Comparison of ENCODE assay signal across 9 mouse cellular contexts in the genomic region with DNA sequence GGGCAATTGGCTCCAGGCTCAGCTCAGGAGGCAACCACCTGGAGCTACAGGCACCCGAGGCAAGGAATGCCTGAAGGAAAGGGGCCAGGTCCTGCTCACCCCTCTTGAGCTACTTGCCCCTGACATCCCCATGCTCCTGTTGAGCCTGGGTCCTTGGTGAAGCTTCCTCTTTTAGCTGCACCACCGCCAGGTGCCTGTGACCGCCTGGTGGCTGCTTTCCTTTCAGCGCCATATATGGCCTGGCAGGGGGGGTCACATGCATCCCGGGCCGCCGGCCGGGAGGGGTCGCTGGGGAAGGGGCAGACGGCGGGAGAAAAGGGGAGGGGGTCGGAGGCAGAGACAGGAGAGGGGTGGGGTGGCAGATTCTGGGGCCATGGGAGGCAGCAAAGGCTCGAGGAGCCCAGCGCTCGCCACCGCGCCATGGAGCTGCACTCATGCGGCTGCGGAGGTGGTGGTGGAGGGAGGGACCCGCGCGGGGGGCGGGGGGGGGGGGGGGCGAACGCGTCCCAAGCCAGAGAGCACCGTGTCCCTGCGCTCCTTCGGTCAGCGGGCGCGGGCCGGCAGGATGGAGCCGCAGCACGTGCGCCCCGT. TPM values are rescaled to one million over a fixed set of nuclear protein-coding genes. Genes with fewer than 3 reads are reported as not detected.
DNase-seq lines count a peak whose midpoint lies in the region; ATAC-seq and TF ChIP-seq lines count a peak whose summit lies in the region.
"Not testable (repeated sequence)": the region's sequence is repeated elsewhere in the genome, so short reads cannot be mapped to it uniquely, and the experiment has no call there.
"Had no signal": no experiment of that assay in that cellular context is flagged by ENCODE, and none has a peak within 500 bp of the region (broad histone marks: within the 10 kb centered on the region; RNA-seq: fewer than 3 reads in every experiment).

A gene (plus strand): TSS at position 541 of the 591 bp plus-strand sequence.

- H3K9ac ChIP-seq in embryonic facial prominence, embryonic 14.5 days (ENCODE audit: low read depth, low read length) = 0 out of 2 replicates have a peak within 1 kb of the TSS, but pooled peaks have one; percentile 19
- not testable (repeated sequence) for H3K9ac ChIP-seq in intestine, embryonic 16.5 days (ENCODE audit: low read depth, low read length)
- peak within 1 kb of the TSS; percentile 50; the same call in 1 of the 2 replicates for H3K9ac ChIP-seq in limb, embryonic 12.5 days (replicated peaks)
- H3K9ac ChIP-seq in midbrain, embryonic 11.5 days (ENCODE audit: low read length) = peak within 1 kb of the TSS; percentile 40; the same call in 1 of the 2 replicates
- H3K9ac ChIP-seq in neural tube, embryonic 15.5 days (replicated peaks) = peak within 1 kb of the TSS; percentile 42; the same call in 1 of the 2 replicates

- not testable (repeated sequence) for H3K27ac ChIP-seq in embryonic facial prominence, embryonic 14.5 days (replicated peaks; ENCODE audit: low read depth, low read length); gastrocnemius, adult 2 months; intestine, embryonic 16.5 days (ENCODE audit: low read length); limb, embryonic 12.5 days; midbrain, embryonic 11.5 days (ENCODE audit: low read depth, low read length); neural tube, embryonic 15.5 days (replicated peaks)

- H3K36me3 ChIP-seq in embryonic facial prominence, embryonic 14.5 days (ENCODE audit: control insufficient read depth, insufficient read depth, low read length); intestine, embryonic 16.5 days (ENCODE audit: control insufficient read depth, insufficient read depth, low read length); limb, embryonic 12.5 days; midbrain, embryonic 11.5 days (ENCODE audit: control insufficient read depth, insufficient read depth, low read length); neural tube, embryonic 15.5 days: not testable (repeated sequence)

- not testable (repeated sequence) for H3K27me3 ChIP-seq in embryonic facial prominence, embryonic 14.5 days (replicated peaks; ENCODE audit: control insufficient read depth, insufficient read depth, low read length); intestine, embryonic 16.5 days (replicated peaks; ENCODE audit: control insufficient read depth, insufficient read depth, low read length); limb, embryonic 12.5 days; midbrain, embryonic 11.5 days (ENCODE audit: control insufficient read depth, insufficient read depth, low read length); neural tube, embryonic 15.5 days (replicated peaks)

- ATAC-seq in embryonic facial prominence, embryonic 14.5 days (ENCODE audit: low read depth); intestine, embryonic 16.5 days; limb, embryonic 12.5 days (ENCODE audit: insufficient number of reproducible peaks, insufficient read depth, low FRiP score, low TSS enrichment, low read depth); midbrain, embryonic 11.5 days (ENCODE audit: low FRiP score); neural tube, embryonic 15.5 days (ENCODE audit: low FRiP score): not testable (repeated sequence)

- WGBS in embryonic facial prominence, embryonic 14.5 days = 0% methylated on average over 1 of the region's 37 CpGs
- 0% methylated on average over 1 of the region's 37 CpGs for WGBS in intestine, embryonic 16.5 days
- WGBS in limb, embryonic 12.5 days = 0% methylated on average over 3 of the region's 37 CpGs
- WGBS in midbrain, embryonic 11.5 days = 0% methylated on average over 3 of the region's 37 CpGs
- 0% methylated on average over 1 of the region's 37 CpGs for WGBS in neural tube, embryonic 15.5 days

- intact Hi-C loops in gastrocnemius, adult 2 months (cut with DNase I) = not testable (repeated sequence)

- peak within 1 kb of the TSS; percentile 51 for H3K4me2 ChIP-seq in embryonic facial prominence, embryonic 14.5 days (ENCODE audit: low read depth, low read length)
- peak within 1 kb of the TSS; percentile 45 for H3K4me2 ChIP-seq in intestine, embryonic 16.5 days (ENCODE audit: low read depth, low read length)
- H3K4me2 ChIP-seq in limb, embryonic 12.5 days = peak within 1 kb of the TSS; percentile 55
- peak within 1 kb of the TSS; percentile 42 for H3K4me2 ChIP-seq in midbrain, embryonic 11.5 days
- peak within 1 kb of the TSS; percentile 56 for H3K4me2 ChIP-seq in neural tube, embryonic 15.5 days

- not testable (repeated sequence) for TF ChIP-seq CTCF in gastrocnemius, adult 2 months (IDR thresholded peaks at IDR 0.05)

- not testable (repeated sequence) for H3K9me3 ChIP-seq in embryonic facial prominence, embryonic 14.5 days (ENCODE audit: control insufficient read depth, low read length); intestine, embryonic 16.5 days (ENCODE audit: control insufficient read depth, low read length); limb, embryonic 12.5 days; midbrain, embryonic 11.5 days (ENCODE audit: control insufficient read depth, low read length); neural tube, embryonic 15.5 days (replicated peaks)

- H3K4me1 ChIP-seq in embryonic facial prominence, embryonic 14.5 days (ENCODE audit: control insufficient read depth, insufficient read depth, low read length); intestine, embryonic 16.5 days (ENCODE audit: control insufficient read depth, insufficient read depth, low read length); limb, embryonic 12.5 days (replicated peaks); midbrain, embryonic 11.5 days (ENCODE audit: control insufficient read depth, insufficient read depth, low read length); neural tube, embryonic 15.5 days: not testable (repeated sequence)

- not testable (repeated sequence) for DNase-seq in embryonic facial prominence, embryonic 14.5 days (ENCODE audit: low spot score); gastrocnemius, adult 2 months; midbrain, embryonic 11.5 days (ENCODE audit: low spot score, missing footprints)
- peak; percentile 4 for DNase-seq in heart, postnatal 4 days

- H3K4me3 ChIP-seq in embryonic facial prominence, embryonic 14.5 days (ENCODE audit: low read depth, low read length) = peak within 1 kb of the TSS; percentile 33
- H3K4me3 ChIP-seq in gastrocnemius, adult 2 months = peak within 1 kb of the TSS; percentile 40
- H3K4me3 ChIP-seq in intestine, embryonic 16.5 days (ENCODE audit: low read length) = peak within 1 kb of the TSS; percentile 37
- H3K4me3 ChIP-seq in limb, embryonic 12.5 days (replicated peaks) = peak within 1 kb of the TSS; percentile 41
- peak within 1 kb of the TSS; percentile 24 for H3K4me3 ChIP-seq in midbrain, embryonic 11.5 days (ENCODE audit: low read depth, low read length)
- peak within 1 kb of the TSS; percentile 44 for H3K4me3 ChIP-seq in neural tube, embryonic 15.5 days (replicated peaks)

RNA-seq across cellular contexts. Expression of the gene that starts here (rescaled TPM):
- polyA plus RNA-seq in embryonic facial prominence, embryonic 14.5 days (2014; fragmentation: Nextera tagmentation; extraction: Ambion mirVana) = 0.17 TPM in 1 of 2 replicates, not detected in the other
- total RNA-seq in gastrocnemius, adult 2 months (2021) = not detected
- under 1 TPM; 0.52 to 0.86 TPM for total RNA-seq in heart, postnatal 4 days (2021)
- not detected in 2 replicates for polyA plus RNA-seq in intestine, embryonic 16.5 days (2015; fragmentation: Nextera tagmentation; extraction: Ambion mirVana)
- not detected in 2 replicates for polyA plus RNA-seq in limb, embryonic 12.5 days (2016; fragmentation: Nextera tagmentation; extraction: Ambion mirVana)
- not detected in 2 replicates for polyA plus RNA-seq in midbrain, embryonic 11.5 days (2014; fragmentation: Nextera tagmentation; extraction: Ambion mirVana)
- polyA plus RNA-seq in neural tube, embryonic 15.5 days (2015; fragmentation: Nextera tagmentation; extraction: Ambion mirVana) = 0.22 TPM in 1 of 2 replicates, not detected in the other
- total RNA-seq: heart, postnatal 36 days; monocyte, adult 5-6 weeks had no signal

Comparison
In these comparisons a context has a peak if more than half of its experiments do, and no peak if none do; other contexts are left out.
1. Peak in DNase-seq in heart, postnatal 4 days; RNA of the gene not detected or under 1 TPM.